Mouse (Mus musculus) inflammation-experienced regulatory T-cells (primary cell): ENCODE measurements around the gene Foxp2. TPM values are rescaled to one million over a fixed set of nuclear protein-coding genes. Genes with fewer than 3 reads are reported as not detected.

Experiments
- polyA plus RNA-seq, 2 experiments: library from polyadenylated mRNA; unstranded; fragments of 100-300 nt; shearing (Covaris generic); gene quantifications; one replicate each; pipeline ENCODE4 v1.2.1; 2017

Gene Foxp2
- 1 to 10 TPM; 1.0 to 6.2 TPM for polyA plus RNA-seq

DNA sequence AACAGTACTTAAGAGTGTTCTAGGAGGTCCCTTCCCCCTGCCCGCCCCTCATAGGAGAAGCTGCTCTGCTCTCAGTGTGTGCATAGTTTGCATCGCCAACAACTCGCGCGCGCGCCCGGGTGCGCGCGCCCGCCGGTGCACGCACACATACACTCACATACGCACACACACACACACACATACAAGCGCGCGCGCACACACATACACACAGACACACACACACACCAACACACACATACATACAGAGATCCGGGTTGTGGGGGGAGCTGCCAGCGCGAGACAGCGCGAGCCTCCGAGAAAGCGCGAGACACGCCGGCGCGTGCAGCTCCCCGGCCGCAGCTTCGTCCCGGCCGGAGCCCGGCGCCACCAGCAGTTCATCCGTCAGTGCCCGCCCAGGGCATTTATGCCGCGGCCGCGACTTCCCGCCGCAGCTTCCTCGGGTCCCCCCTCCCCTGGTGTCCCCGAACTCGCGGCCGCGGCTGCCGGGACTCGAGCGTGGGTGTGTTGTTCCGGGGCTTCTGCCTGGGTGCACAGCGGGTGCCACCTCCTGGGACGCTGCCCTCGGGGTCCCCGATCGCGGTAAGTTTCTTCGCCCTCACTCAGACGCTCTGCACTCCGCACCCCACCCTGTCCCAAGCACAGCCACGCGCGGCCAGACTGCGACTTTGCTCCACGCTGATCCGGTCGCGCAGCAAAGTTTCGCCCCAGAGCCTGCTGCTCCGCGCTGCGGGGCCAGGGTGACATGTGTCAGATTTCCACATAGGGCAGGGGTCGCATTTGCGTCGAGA is at the start of gene Foxp2:
Foxp2 (plus strand) TSS at position 167 of the 788 bp plus-strand sequence.

Other genes with a start within 250 kb of the Foxp2 start
- gene Ppp1r3a, start 146.1 kb upstream of the Foxp2 start, polyA plus RNA-seq = not detected